12 mouse cellular contexts compared by ENCODE assay signal in genomic region chr2:94360398-94360973, GRCm38 (mm10). TPM values are rescaled to one million over a fixed set of nuclear protein-coding genes. Genes with fewer than 3 reads are reported as not detected.
A peak's percentile ranks its signal among the peaks of the same experiment; 100 is the strongest.
DNase-seq lines count a peak whose midpoint lies in the region; ATAC-seq and TF ChIP-seq lines count a peak whose summit lies in the region.
"Had no signal": no experiment of that assay in that cellular context is flagged by ENCODE, and none has a peak within 500 bp of the region (broad histone marks: within the 10 kb centered on the region; RNA-seq: fewer than 3 reads in every experiment).

No protein-coding gene starts in this region.

- TF ChIP-seq CTCF in hindbrain, postnatal 0 days (IDR thresholded peaks at IDR 0.05; ENCODE audit: low read depth) = no peak

- no peaks in the 10 kb centered on the region for H3K9me3 ChIP-seq in hindbrain, postnatal 0 days (ENCODE audit: low read length)
- H3K9me3 ChIP-seq in hindbrain, embryonic 16.5 days (ENCODE audit: control insufficient read depth, low read length) = 0 out of 2 replicates have a peak, but pooled peaks cover 2% of the 10 kb centered on the region
- H3K9me3 ChIP-seq in hindbrain, embryonic 10.5 days = peaks cover 9% of the 10 kb centered on the region; the same call in 1 of the 2 replicates

- no peak overlapping the region for H3K9ac ChIP-seq in hindbrain, postnatal 0 days (replicated peaks; ENCODE audit: low read length)
- no peak overlapping the region for H3K9ac ChIP-seq in hindbrain, embryonic 16.5 days (ENCODE audit: low read depth, low read length)
- H3K9ac ChIP-seq: embryonic facial prominence, embryonic 13.5 days; limb, embryonic 12.5 days had no signal

- no peaks in the 10 kb centered on the region for H3K27me3 ChIP-seq in hindbrain, postnatal 0 days (ENCODE audit: insufficient read depth, low read length)
- H3K27me3 ChIP-seq in hindbrain, embryonic 16.5 days (replicated peaks; ENCODE audit: control insufficient read depth, insufficient read depth, low read length) = no peaks in the 10 kb centered on the region
- no peaks in the 10 kb centered on the region for H3K27me3 ChIP-seq in hindbrain, embryonic 10.5 days (ENCODE audit: insufficient read depth, poor library complexity, severe bottlenecking)
- H3K27me3 ChIP-seq: embryonic facial prominence, embryonic 13.5 days; limb, embryonic 12.5 days had no signal

- no peak overlapping the region for H3K27ac ChIP-seq in hindbrain, postnatal 0 days
- H3K27ac ChIP-seq in hindbrain, embryonic 16.5 days (ENCODE audit: low read depth, low read length) = no peak overlapping the region
- H3K27ac ChIP-seq in hindbrain, embryonic 10.5 days = no peak overlapping the region
- H3K27ac ChIP-seq: embryonic facial prominence, embryonic 13.5 days; kidney, postnatal 0 days; limb, embryonic 12.5 days had no signal

- WGBS in hindbrain, postnatal 0 days = 83% methylated on average over 4 of the region's 4 CpGs
- WGBS in hindbrain, embryonic 16.5 days = 80% methylated on average over 4 of the region's 4 CpGs
- 87% methylated on average over 4 of the region's 4 CpGs for WGBS in hindbrain, embryonic 10.5 days

- no peak overlapping the region for H3K4me3 ChIP-seq in hindbrain, postnatal 0 days (ENCODE audit: low read length)
- H3K4me3 ChIP-seq in hindbrain, embryonic 16.5 days (ENCODE audit: low read length) = no peak overlapping the region
- no peak overlapping the region for H3K4me3 ChIP-seq in hindbrain, embryonic 10.5 days
- H3K4me3 ChIP-seq: embryonic facial prominence, embryonic 13.5 days; limb, embryonic 12.5 days had no signal

- no peaks in the 10 kb centered on the region for H3K4me1 ChIP-seq in hindbrain, postnatal 0 days (ENCODE audit: insufficient read depth, low read length)
- H3K4me1 ChIP-seq in hindbrain, embryonic 16.5 days (ENCODE audit: control insufficient read depth, insufficient read depth, low read depth, low read length) = no peaks in the 10 kb centered on the region
- no peaks in the 10 kb centered on the region for H3K4me1 ChIP-seq in hindbrain, embryonic 10.5 days (replicated peaks)
- H3K4me1 ChIP-seq: embryonic facial prominence, embryonic 13.5 days; limb, embryonic 12.5 days had no signal

- peaks cover 69% of the 10 kb centered on the region for H3K36me3 ChIP-seq in hindbrain, postnatal 0 days (ENCODE audit: insufficient read depth, low read length)
- peaks cover 51% of the 10 kb centered on the region for H3K36me3 ChIP-seq in hindbrain, embryonic 16.5 days (ENCODE audit: control insufficient read depth, insufficient read depth, low read length)
- H3K36me3 ChIP-seq in hindbrain, embryonic 10.5 days = peaks cover 97% of the 10 kb centered on the region

- no peak overlapping the region for H3K4me2 ChIP-seq in hindbrain, postnatal 0 days (ENCODE audit: low read depth, low read length)
- no peak overlapping the region for H3K4me2 ChIP-seq in hindbrain, embryonic 16.5 days (ENCODE audit: low read length)
- H3K4me2 ChIP-seq: embryonic facial prominence, embryonic 13.5 days; limb, embryonic 12.5 days had no signal

- intact Hi-C loops in left cerebral cortex, postnatal 14 days (cut with DNase I) = no loop called here

- 0 out of 2 replicates have a peak, but pooled peaks have one; percentile 58 for ATAC-seq in hindbrain, postnatal 0 days
- no peak for ATAC-seq in hindbrain, embryonic 16.5 days

- peak; percentile 53 for DNase-seq in hindbrain, postnatal 0 days (ENCODE audit: low spot score)
- peak; percentile 14 for DNase-seq in MN1 (ENCODE audit: low spot score)
- peak; percentile 67 for DNase-seq in induced T-regulatory cell, adult 2 months (ENCODE audit: low read depth)
- peak; percentile 35 to 55 for DNase-seq in spleen, postnatal 36 days (ENCODE audit: low spot score in 2 of 2)
- no peak for DNase-seq in hindbrain, embryonic 10.5 days (ENCODE audit: low spot score)
- no peak for DNase-seq in embryo, embryonic 11 days
- DNase-seq in left cerebral cortex, postnatal 14 days (ENCODE audit: low spot score in 2 of 2) = no peak
- DNase-seq: adrenal gland, postnatal 14 days had no signal

RNA-seq across cellular contexts. Expression of gene Ttc17, which starts 46.0 kb away (rescaled TPM):
- 22.0 and 22.9 TPM in 2 replicates for total RNA-seq in hindbrain, postnatal 0 days (2014; rRNA removed)
- polyA plus RNA-seq in hindbrain, postnatal 0 days (2015; fragmentation: Nextera tagmentation; extraction: Ambion mirVana) = 19.1 and 20.1 TPM in 2 replicates
- 22.0 and 24.0 TPM in 2 replicates for polyA plus RNA-seq in hindbrain, embryonic 16.5 days (2015; fragmentation: Nextera tagmentation; extraction: Ambion mirVana)
- 13.4 and 13.9 TPM in 2 replicates for polyA plus RNA-seq in hindbrain, embryonic 10.5 days (2016; fragmentation: Nextera tagmentation; extraction: Ambion mirVana)
- total RNA-seq in left cerebral cortex, postnatal 14 days (2021) = 10 to 100 TPM; 31.1 to 33.3 TPM

Comparison
In these comparisons a context has a peak if more than half of its experiments do, and no peak if none do; other contexts are left out.
1. DNase-seq: peak in hindbrain, postnatal 0 days (single experiment), MN1 (single experiment), induced T-regulatory cell, adult 2 months (single experiment) and spleen, postnatal 36 days (2 of 2); none in hindbrain, embryonic 10.5 days (single experiment), embryo, embryonic 11 days (single experiment) and left cerebral cortex, postnatal 14 days (0 of 2).